Mouse (Mus musculus): Measurements from ENCODE around the gene Bag5. TPM values are rescaled to one million over a fixed set of nuclear protein-coding genes. Genes with fewer than 3 reads are reported as not detected.

Bag5 gene
- polyA plus RNA-seq, 1 experiment: 14.6 TPM

GRCm38 (mm10) chr12:111698346-111698913 is 14.6 kb downstream of the Bag5 start:
- Histone ChIP-seq H3K27ac (ENCODE audit: insufficient read depth, low read depth, low read length) (no peak overlapping the region), H3K27me3 (replicated peaks; ENCODE audit: control insufficient read depth, insufficient read depth, low read length) (no peaks in the 10 kb centered on the region), H3K4me3 (ENCODE audit: insufficient read depth, low read depth, low read length) (no peak overlapping the region), H3K36me3 (ENCODE audit: control insufficient read depth, insufficient read depth, low read length) (no peaks in the 10 kb centered on the region), H3K4me1 (ENCODE audit: control insufficient read depth, insufficient read depth, low read length) (peaks cover 17% of the 10 kb centered on the region)
- WGBS: 83% methylated on average over 6 of the region's 6 CpGs
- TF ChIP-seq CTCF (conservative IDR thresholded peaks at IDR 0.05; ENCODE audit: insufficient read depth, insufficient read length, low read depth, low read length) (no peak), POLR2A (IDR thresholded peaks at IDR 0.05; ENCODE audit: low read depth, low read length) (no peak)
- no peak for DNase-seq

- peaks cover 18% of the 10 kb centered on the region for H3K4me1 ChIP-seq (ENCODE audit: control insufficient read depth, insufficient read depth, low read length)
- 61% methylated on average over 4 of the region's 4 CpGs for WGBS
- no peaks in the 10 kb centered on the region for H3K36me3 ChIP-seq (ENCODE audit: control insufficient read depth, insufficient read depth, low read length)
- H3K4me3 ChIP-seq (ENCODE audit: insufficient read depth, low read depth, low read length): no peak overlapping the region
- H3K27me3 ChIP-seq (replicated peaks; ENCODE audit: control insufficient read depth, insufficient read depth, low read length): no peaks in the 10 kb centered on the region
- TF ChIP-seq CTCF (conservative IDR thresholded peaks at IDR 0.05; ENCODE audit: insufficient read depth, insufficient read length, low read depth, low read length): no peak
- no peak for TF ChIP-seq POLR2A (IDR thresholded peaks at IDR 0.05; ENCODE audit: low read depth, low read length)
- no peak overlapping the region for H3K27ac ChIP-seq (ENCODE audit: insufficient read depth, low read depth, low read length)
- no peak for DNase-seq
Observed at GRCm38 (mm10) chr12:111697708-111698107, 15.3 kb downstream of the Bag5 start.

- no peaks in the 10 kb centered on the region for H3K36me3 ChIP-seq (ENCODE audit: control insufficient read depth, insufficient read depth, low read length)
- H3K4me1 ChIP-seq (ENCODE audit: control insufficient read depth, insufficient read depth, low read length): peaks cover 18% of the 10 kb centered on the region
- DNase-seq: peak; percentile 84
- no peaks in the 10 kb centered on the region for H3K27me3 ChIP-seq (replicated peaks; ENCODE audit: control insufficient read depth, insufficient read depth, low read length)
- H3K4me3 ChIP-seq (ENCODE audit: insufficient read depth, low read depth, low read length): no peak overlapping the region
- no peak overlapping the region for H3K27ac ChIP-seq (ENCODE audit: insufficient read depth, low read depth, low read length)
- WGBS: 32% methylated on average over 6 of the region's 6 CpGs
- TF ChIP-seq POLR2A (IDR thresholded peaks at IDR 0.05; ENCODE audit: low read depth, low read length): no peak
- peak; percentile 88 for TF ChIP-seq CTCF (conservative IDR thresholded peaks at IDR 0.05; ENCODE audit: insufficient read depth, insufficient read length, low read depth, low read length)
Observed at GRCm38 (mm10) chr12:111696239-111696638, 16.8 kb downstream of the Bag5 start.

GRCm38 (mm10) chr12:111694880-111695804 is 17.9 kb downstream of the Bag5 start:
- WGBS: 61% methylated on average over 13 of the region's 13 CpGs
- H3K4me3 ChIP-seq (ENCODE audit: insufficient read depth, low read depth, low read length): no peak overlapping the region
- H3K36me3 ChIP-seq (ENCODE audit: control insufficient read depth, insufficient read depth, low read length): no peaks in the 10 kb centered on the region
- no peak for DNase-seq
- no peaks in the 10 kb centered on the region for H3K27me3 ChIP-seq (replicated peaks; ENCODE audit: control insufficient read depth, insufficient read depth, low read length)
- no peak for TF ChIP-seq CTCF (conservative IDR thresholded peaks at IDR 0.05; ENCODE audit: insufficient read depth, insufficient read length, low read depth, low read length)
- no peak for TF ChIP-seq POLR2A (IDR thresholded peaks at IDR 0.05; ENCODE audit: low read depth, low read length)
- H3K27ac ChIP-seq (ENCODE audit: insufficient read depth, low read depth, low read length): peak overlapping the region; percentile 72; the same call in 1 of the 2 replicates
- peaks cover 18% of the 10 kb centered on the region for H3K4me1 ChIP-seq (ENCODE audit: control insufficient read depth, insufficient read depth, low read length)

- peaks cover 26% of the 10 kb centered on the region for H3K4me1 ChIP-seq (ENCODE audit: control insufficient read depth, insufficient read depth, low read length)
- peak overlapping the region; percentile 81 for H3K27ac ChIP-seq (ENCODE audit: insufficient read depth, low read depth, low read length)
- WGBS: 30% methylated on average over 12 of the region's 12 CpGs
- DNase-seq: peak; percentile 51
- no peak overlapping the region for H3K4me3 ChIP-seq (ENCODE audit: insufficient read depth, low read depth, low read length)
- no peaks in the 10 kb centered on the region for H3K27me3 ChIP-seq (replicated peaks; ENCODE audit: control insufficient read depth, insufficient read depth, low read length)
- no peaks in the 10 kb centered on the region for H3K36me3 ChIP-seq (ENCODE audit: control insufficient read depth, insufficient read depth, low read length)
- no peak for TF ChIP-seq CTCF (conservative IDR thresholded peaks at IDR 0.05; ENCODE audit: insufficient read depth, insufficient read length, low read depth, low read length)
- no peak for TF ChIP-seq POLR2A (IDR thresholded peaks at IDR 0.05; ENCODE audit: low read depth, low read length)
Observed at GRCm38 (mm10) chr12:111694271-111694781, 18.7 kb downstream of the Bag5 start.

GRCm38 (mm10) chr12:111693341-111694270 is 19.5 kb downstream of the Bag5 start:
- H3K4me3 ChIP-seq (ENCODE audit: insufficient read depth, low read depth, low read length): no peak overlapping the region
- no peaks in the 10 kb centered on the region for H3K36me3 ChIP-seq (ENCODE audit: control insufficient read depth, insufficient read depth, low read length)
- 53% methylated on average over 18 of the region's 18 CpGs for WGBS
- TF ChIP-seq POLR2A (IDR thresholded peaks at IDR 0.05; ENCODE audit: low read depth, low read length) (no peak), CTCF (conservative IDR thresholded peaks at IDR 0.05; ENCODE audit: insufficient read depth, insufficient read length, low read depth, low read length) (no peak)
- peaks cover 33% of the 10 kb centered on the region for H3K4me1 ChIP-seq (ENCODE audit: control insufficient read depth, insufficient read depth, low read length)
- peak overlapping the region; percentile 81 for H3K27ac ChIP-seq (ENCODE audit: insufficient read depth, low read depth, low read length)
- peak; percentile 32 for DNase-seq
- no peaks in the 10 kb centered on the region for H3K27me3 ChIP-seq (replicated peaks; ENCODE audit: control insufficient read depth, insufficient read depth, low read length)
